Mouse (Mus musculus): ENCODE results near the gene Bok.
"Not testable (repeated sequence)": the region's sequence is repeated elsewhere in the genome, so short reads cannot be mapped to it uniquely, and the experiment has no call there.

The Bok gene

GRCm38 (mm10) chr1:93685401-93686244 lies at the start of gene Bok:
Gene Bok (plus strand): TSS chr1:93685660.
- no peak for DNase-seq

- no peak for DNase-seq
Measured at GRCm38 (mm10) chr1:93636211-93636897, 49.1 kb upstream of the Bok start.

GRCm38 (mm10) chr1:93641978-93642377 lies 43.5 kb upstream of the Bok start:
- no peak for DNase-seq

DNA sequence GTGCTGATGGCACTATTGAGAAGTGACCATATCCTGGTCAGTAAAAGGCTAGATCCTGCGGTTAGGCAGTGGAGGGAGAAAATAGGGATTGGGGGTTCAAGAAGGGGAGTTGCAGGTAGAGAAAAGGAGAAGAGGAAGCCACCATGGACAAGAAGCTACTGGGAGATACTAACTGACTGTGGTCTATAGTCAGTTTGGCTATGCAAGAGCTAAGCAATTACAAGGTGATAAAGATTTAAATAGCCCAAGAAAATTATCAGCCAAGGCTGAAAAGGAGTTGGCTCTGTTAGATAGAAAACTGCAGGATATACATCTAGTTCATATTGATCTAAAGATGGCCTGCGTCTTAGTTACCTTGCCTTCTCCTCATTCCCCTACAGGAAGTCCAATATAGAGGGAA lies 42.8 kb upstream of the Bok start:
- no peak for DNase-seq

- no peak for DNase-seq
Measured at GRCm38 (mm10) chr1:93649604-93650172, 35.8 kb upstream of the Bok start.

GRCm38 (mm10) chr1:93654275-93654674 lies 31.2 kb upstream of the Bok start:
- DNase-seq = no peak

DNA sequence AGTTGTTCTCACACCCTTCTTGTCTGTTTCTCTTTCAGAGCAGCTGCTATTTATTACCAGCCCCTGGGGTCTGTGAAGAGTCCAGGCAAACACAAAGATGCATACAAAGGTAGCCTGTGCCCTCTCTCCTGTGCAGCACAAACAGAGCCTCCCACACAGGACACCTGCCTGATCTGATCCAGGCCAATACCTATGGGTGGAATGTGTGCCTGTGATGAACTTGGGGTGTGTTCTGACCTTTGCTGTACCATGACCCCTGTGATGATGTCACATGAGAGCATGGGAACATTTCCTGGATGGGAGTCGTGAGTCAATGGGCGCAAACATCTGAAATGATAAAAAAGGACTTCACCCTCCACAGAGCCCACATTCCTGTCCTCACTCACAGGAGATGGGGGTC lies 30.7 kb upstream of the Bok start:
- DNase-seq = no peak

- no peak for DNase-seq
Measured at GRCm38 (mm10) chr1:93656325-93657024, 29.0 kb upstream of the Bok start.

- no peak for DNase-seq
Measured at GRCm38 (mm10) chr1:93657025-93657360, 28.5 kb upstream of the Bok start.

GRCm38 (mm10) chr1:93658559-93658958 lies 26.9 kb upstream of the Bok start, which contains the start of gene Stk25:
Gene Stk25 (minus strand): TSS chr1:93658659.
- DNase-seq = not testable (repeated sequence)

DNA sequence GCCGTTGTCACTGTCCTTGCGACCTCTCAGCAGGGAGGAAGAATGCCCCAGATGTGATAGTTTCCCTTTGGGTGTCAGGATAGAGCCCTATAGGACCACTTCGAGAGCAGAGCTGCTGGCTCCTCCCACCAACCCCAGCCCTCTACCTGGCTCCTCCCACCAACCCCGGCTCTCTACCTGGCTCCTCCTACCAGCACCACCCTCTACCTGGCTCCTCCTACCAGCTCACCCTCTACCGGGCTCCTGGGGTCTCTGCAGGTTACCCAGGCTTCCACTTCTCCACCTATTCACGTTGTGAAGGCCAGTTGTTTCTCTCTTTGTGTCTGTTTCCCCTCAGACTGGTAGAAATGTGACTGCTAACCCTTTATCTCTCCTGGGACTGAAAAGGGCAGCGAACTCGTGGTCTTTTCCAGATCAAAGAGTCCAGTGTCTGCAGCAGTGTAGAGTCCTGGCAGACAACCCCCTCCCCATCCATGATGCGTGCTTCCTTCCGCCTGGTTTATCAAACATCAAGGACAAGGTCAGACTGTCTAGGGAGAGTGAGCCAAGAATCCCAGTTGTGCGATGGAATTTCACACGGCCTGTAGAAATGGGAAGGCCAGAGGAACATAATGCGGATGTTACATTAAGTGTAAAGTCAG lies 17.6 kb upstream of the Bok start:
- peak; percentile 41 for DNase-seq

- DNase-seq = peak; percentile 71
Measured at GRCm38 (mm10) chr1:93668791-93669548, 16.5 kb upstream of the Bok start.

DNA sequence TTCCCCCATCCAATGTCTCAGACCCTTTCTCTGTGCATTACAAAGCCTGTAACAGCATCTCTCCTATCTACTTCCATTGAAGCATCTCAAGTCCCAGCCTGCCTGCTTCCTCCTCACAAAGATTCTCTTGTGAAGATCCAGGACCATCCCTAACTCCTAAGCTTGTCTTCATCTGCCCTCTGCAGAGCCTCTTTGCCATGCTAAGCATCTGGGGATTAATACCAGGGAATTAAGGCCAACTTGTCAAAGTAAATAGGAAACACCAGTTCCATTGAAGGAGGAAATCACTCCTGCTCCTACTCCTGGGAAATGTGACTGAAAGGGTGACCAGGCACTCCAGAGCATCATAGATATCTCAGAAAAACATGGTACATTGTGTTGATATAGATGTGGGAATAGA lies 15.5 kb upstream of the Bok start:
- DNase-seq = no peak

GRCm38 (mm10) chr1:93672682-93673081 lies 12.8 kb upstream of the Bok start:
- DNase-seq = no peak

GRCm38 (mm10) chr1:93678386-93678785 lies 7.1 kb upstream of the Bok start:
- no peak for DNase-seq

GRCm38 (mm10) chr1:93679889-93680568 lies 5.4 kb upstream of the Bok start:
- DNase-seq = no peak

DNA sequence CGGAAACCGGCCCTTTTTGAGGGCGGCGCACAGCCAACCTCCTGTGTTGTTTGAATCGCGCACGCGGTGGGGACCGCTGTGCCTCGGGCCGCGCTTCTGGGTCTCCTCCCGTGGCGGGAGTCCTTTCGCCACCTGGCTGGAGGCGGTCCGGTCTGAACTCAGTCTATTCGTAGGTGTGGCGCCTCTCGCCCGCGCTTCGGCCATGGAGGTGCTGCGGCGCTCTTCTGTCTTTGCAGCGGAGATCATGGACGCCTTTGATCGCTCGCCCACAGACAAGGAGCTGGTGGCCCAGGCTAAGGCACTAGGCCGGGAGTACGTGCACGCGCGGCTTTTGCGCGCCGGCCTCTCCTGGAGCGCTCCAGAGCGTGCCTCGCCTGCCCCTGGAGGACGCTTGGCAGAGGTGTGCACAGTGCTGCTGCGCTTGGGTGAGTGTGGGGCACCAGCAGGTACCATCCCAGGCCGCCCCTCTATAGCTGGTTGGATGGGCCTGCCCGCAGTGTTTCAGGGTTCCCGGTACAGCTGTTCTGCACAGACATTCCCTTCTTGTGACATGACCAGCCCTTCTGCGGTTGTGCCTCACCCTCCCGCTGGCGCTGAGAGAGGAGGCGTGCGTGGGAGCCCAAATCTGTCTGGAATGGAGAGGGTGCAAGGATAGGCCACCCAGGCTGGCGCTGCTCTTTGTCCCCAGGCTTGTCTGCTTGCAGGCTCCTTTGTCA lies 943 bp downstream of the Bok start:
- no peak for DNase-seq

GRCm38 (mm10) chr1:93686961-93687320 lies 1.5 kb downstream of the Bok start:
- no peak for DNase-seq

- DNase-seq = no peak
Measured at GRCm38 (mm10) chr1:93688154-93688553, 2.7 kb downstream of the Bok start.

DNA sequence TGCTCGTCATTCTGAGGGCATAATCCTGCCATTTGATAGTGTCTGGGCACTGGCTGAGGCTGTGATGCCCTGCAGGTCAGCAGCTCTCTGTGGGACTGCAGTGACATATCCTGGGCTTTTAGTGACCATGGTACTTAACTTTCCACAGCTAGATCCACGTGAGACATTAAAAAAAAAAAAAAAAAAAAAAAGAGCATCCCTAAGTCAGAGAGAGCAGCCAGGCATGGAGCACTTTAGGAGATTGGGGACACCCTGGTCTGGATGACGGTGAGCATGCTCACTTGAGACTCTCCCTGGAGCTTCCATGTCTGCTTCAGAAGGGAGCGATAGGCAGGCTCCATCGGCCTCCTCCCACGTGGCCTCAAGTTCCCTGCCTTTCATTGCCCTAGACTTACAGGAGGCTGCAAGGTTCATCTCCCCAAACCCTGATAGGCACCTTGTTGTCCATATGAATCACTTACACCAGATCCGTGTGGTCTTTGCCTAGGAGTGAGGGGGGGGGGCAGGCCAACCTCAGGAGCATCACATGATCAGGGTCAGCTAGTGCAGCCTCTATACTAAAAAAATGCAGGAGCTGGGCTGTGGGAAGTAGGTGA lies 4.5 kb downstream of the Bok start:
- no peak for DNase-seq

All from thymus, postnatal 25 days (tissue).